Mouse (Mus musculus): Measurements from ENCODE around the gene Slc30a1. TPM values are rescaled to one million over a fixed set of nuclear protein-coding genes. Genes with fewer than 3 reads are reported as not detected.

The Slc30a1 gene
- polyA plus RNA-seq, 1 experiment from 2014 or later: 5.6 TPM

GRCm38 (mm10) chr1:191919336-191919735 lies 12.8 kb downstream of the Slc30a1 start:
- no peak overlapping the region for H3K9ac ChIP-seq (ENCODE audit: low read depth, low read length)
- no peaks in the 10 kb centered on the region for H3K36me3 ChIP-seq (ENCODE audit: insufficient read depth, low read length)
- DNase-seq (ENCODE audit: low spot score) (no peak), ATAC-seq (replicated peaks; ENCODE audit: low FRiP score, low read depth) (no peak)
- H3K27me3 ChIP-seq (ENCODE audit: insufficient read depth, low read length): no peaks in the 10 kb centered on the region
- 77% methylated on average over 2 of the region's 2 CpGs for WGBS
- no peak overlapping the region for H3K4me3 ChIP-seq (replicated peaks; ENCODE audit: low read depth, low read length)
- H3K4me1 ChIP-seq (replicated peaks; ENCODE audit: insufficient read depth, low read length): no peaks in the 10 kb centered on the region
- no peak overlapping the region for H3K4me2 ChIP-seq (ENCODE audit: low read length)
- TF ChIP-seq CTCF (IDR thresholded peaks at IDR 0.05; ENCODE audit: low read depth): no peak
- H3K9me3 ChIP-seq (replicated peaks; ENCODE audit: low read length): no peaks in the 10 kb centered on the region
- no peak overlapping the region for H3K27ac ChIP-seq

- Histone ChIP-seq H3K4me1 (replicated peaks; ENCODE audit: insufficient read depth, low read length) (no peaks in the 10 kb centered on the region), H3K4me3 (replicated peaks; ENCODE audit: low read depth, low read length) (no peak overlapping the region), H3K9me3 (replicated peaks; ENCODE audit: low read length) (no peaks in the 10 kb centered on the region), H3K27me3 (ENCODE audit: insufficient read depth, low read length) (no peaks in the 10 kb centered on the region), H3K27ac (no peak overlapping the region), H3K4me2 (ENCODE audit: low read length) (no peak overlapping the region), H3K36me3 (ENCODE audit: insufficient read depth, low read length) (no peaks in the 10 kb centered on the region), H3K9ac (ENCODE audit: low read depth, low read length) (no peak overlapping the region)
- 91% methylated on average over 3 of the region's 3 CpGs for WGBS
- TF ChIP-seq CTCF (IDR thresholded peaks at IDR 0.05; ENCODE audit: low read depth): no peak
- no peak for ATAC-seq (replicated peaks; ENCODE audit: low FRiP score, low read depth)
- no peak for DNase-seq (ENCODE audit: low spot score)
Measured at GRCm38 (mm10) chr1:191921701-191922100, 15.1 kb downstream of the Slc30a1 start.

GRCm38 (mm10) chr1:191925496-191925895 lies 18.9 kb downstream of the Slc30a1 start:
- H3K27ac ChIP-seq: no peak overlapping the region
- DNase-seq (ENCODE audit: low spot score) (no peak), ATAC-seq (replicated peaks; ENCODE audit: low FRiP score, low read depth) (no peak)
- H3K4me2 ChIP-seq (ENCODE audit: low read length): no peak overlapping the region
- TF ChIP-seq CTCF (IDR thresholded peaks at IDR 0.05; ENCODE audit: low read depth): peak; percentile 8; the same call in 1 of the 2 replicates
- H3K27me3 ChIP-seq (ENCODE audit: insufficient read depth, low read length): no peaks in the 10 kb centered on the region
- H3K4me1 ChIP-seq (replicated peaks; ENCODE audit: insufficient read depth, low read length): no peaks in the 10 kb centered on the region
- H3K36me3 ChIP-seq (ENCODE audit: insufficient read depth, low read length): no peaks in the 10 kb centered on the region
- H3K9ac ChIP-seq (ENCODE audit: low read depth, low read length): no peak overlapping the region
- no peak overlapping the region for H3K4me3 ChIP-seq (replicated peaks; ENCODE audit: low read depth, low read length)
- WGBS: 65% methylated on average over 4 of the region's 4 CpGs
- no peaks in the 10 kb centered on the region for H3K9me3 ChIP-seq (replicated peaks; ENCODE audit: low read length)

GRCm38 (mm10) chr1:191926681-191927080 lies 20.1 kb downstream of the Slc30a1 start:
- Histone ChIP-seq H3K4me3 (replicated peaks; ENCODE audit: low read depth, low read length) (no peak overlapping the region), H3K27me3 (ENCODE audit: insufficient read depth, low read length) (no peaks in the 10 kb centered on the region), H3K27ac (no peak overlapping the region), H3K9ac (ENCODE audit: low read depth, low read length) (no peak overlapping the region), H3K4me2 (ENCODE audit: low read length) (no peak overlapping the region), H3K4me1 (replicated peaks; ENCODE audit: insufficient read depth, low read length) (no peaks in the 10 kb centered on the region), H3K36me3 (ENCODE audit: insufficient read depth, low read length) (no peaks in the 10 kb centered on the region), H3K9me3 (replicated peaks; ENCODE audit: low read length) (no peaks in the 10 kb centered on the region)
- WGBS: 72% methylated on average over 3 of the region's 3 CpGs
- ATAC-seq (replicated peaks; ENCODE audit: low FRiP score, low read depth) (no peak), DNase-seq (ENCODE audit: low spot score) (no peak)
- no peak for TF ChIP-seq CTCF (IDR thresholded peaks at IDR 0.05; ENCODE audit: low read depth)

- TF ChIP-seq CTCF (IDR thresholded peaks at IDR 0.05; ENCODE audit: low read depth): no peak
- Histone ChIP-seq H3K9ac (ENCODE audit: low read depth, low read length) (no peak overlapping the region), H3K4me2 (ENCODE audit: low read length) (no peak overlapping the region), H3K4me1 (replicated peaks; ENCODE audit: insufficient read depth, low read length) (peaks cover 11% of the 10 kb centered on the region; the same call in 1 of the 2 replicates), H3K27me3 (ENCODE audit: insufficient read depth, low read length) (no peaks in the 10 kb centered on the region), H3K4me3 (replicated peaks; ENCODE audit: low read depth, low read length) (no peak overlapping the region), H3K9me3 (replicated peaks; ENCODE audit: low read length) (no peaks in the 10 kb centered on the region), H3K36me3 (ENCODE audit: insufficient read depth, low read length) (no peaks in the 10 kb centered on the region), H3K27ac (no peak overlapping the region)
- WGBS: 38% methylated on average over 7 of the region's 7 CpGs
- peak; percentile 57 for DNase-seq (ENCODE audit: low spot score)
- 0 out of 2 replicates have a peak, but pooled peaks have one; percentile 51 for ATAC-seq (replicated peaks; ENCODE audit: low FRiP score, low read depth)
Measured at GRCm38 (mm10) chr1:191928345-191928744, 21.8 kb downstream of the Slc30a1 start.

- Histone ChIP-seq H3K27ac (no peak overlapping the region), H3K36me3 (ENCODE audit: insufficient read depth, low read length) (no peaks in the 10 kb centered on the region), H3K9me3 (replicated peaks; ENCODE audit: low read length) (no peaks in the 10 kb centered on the region), H3K4me3 (replicated peaks; ENCODE audit: low read depth, low read length) (no peak overlapping the region), H3K4me1 (replicated peaks; ENCODE audit: insufficient read depth, low read length) (peaks cover 12% of the 10 kb centered on the region; the same call in 1 of the 2 replicates), H3K9ac (ENCODE audit: low read depth, low read length) (no peak overlapping the region), H3K4me2 (ENCODE audit: low read length) (no peak overlapping the region), H3K27me3 (ENCODE audit: insufficient read depth, low read length) (no peaks in the 10 kb centered on the region)
- ATAC-seq (replicated peaks; ENCODE audit: low FRiP score, low read depth) (no peak), DNase-seq (ENCODE audit: low spot score) (no peak)
- 45% methylated on average over 8 of the region's 8 CpGs for WGBS
- TF ChIP-seq CTCF (IDR thresholded peaks at IDR 0.05; ENCODE audit: low read depth): no peak
Measured at GRCm38 (mm10) chr1:191929065-191929464, 22.5 kb downstream of the Slc30a1 start.

Data from kidney, postnatal 0 days (tissue).